12 mouse cellular contexts compared by ENCODE assay signal in the genomic region with DNA sequence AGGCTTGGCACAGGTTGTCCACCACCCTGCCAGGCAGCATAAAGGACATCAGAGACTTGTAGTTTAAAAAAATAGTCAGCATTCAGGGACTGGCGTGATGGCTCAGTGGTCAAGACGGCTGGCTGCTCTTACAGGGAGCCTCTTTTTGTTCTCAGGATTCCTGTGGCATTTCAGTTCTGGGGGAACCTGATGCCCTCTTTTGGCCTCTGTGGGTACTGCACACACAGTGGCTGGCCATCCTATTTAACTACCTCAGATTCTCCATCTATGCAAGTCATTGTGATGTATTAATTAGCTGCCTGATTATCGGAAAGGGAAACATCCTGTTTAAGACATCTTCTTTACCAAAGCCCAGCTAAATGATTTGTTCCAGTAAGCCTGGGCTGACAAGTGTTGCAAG.
A peak's percentile ranks its signal among the peaks of the same experiment; 100 is the strongest.
DNase-seq lines count a peak whose midpoint lies in the region; ATAC-seq and TF ChIP-seq lines count a peak whose summit lies in the region.
"Had no signal": no experiment of that assay in that cellular context is flagged by ENCODE, and none has a peak within 500 bp of the region (broad histone marks: within the 10 kb centered on the region; RNA-seq: fewer than 3 reads in every experiment).

No protein-coding gene starts in this region.

- no peak for TF ChIP-seq POLR2A in thymus, adult 2 months (IDR thresholded peaks at IDR 0.05; ENCODE audit: control insufficient read depth, extremely low read depth, insufficient read depth, low read length, poor library complexity)

- H3K27me3 ChIP-seq in thymus, adult 2 months (ENCODE audit: control insufficient read depth, insufficient read depth, low read length), result no peaks in the 10 kb centered on the region
- no peaks in the 10 kb centered on the region for H3K27me3 ChIP-seq in splenic B cell, adult 2 months (ENCODE audit: control insufficient read depth, insufficient read depth, low read length, poor library complexity, severe bottlenecking)
- H3K27me3 ChIP-seq: neural tube, embryonic 13.5 days had no signal

- no peaks in the 10 kb centered on the region for H3K36me3 ChIP-seq in thymus, adult 2 months (ENCODE audit: control insufficient read depth, insufficient read depth, low read length)
- no peaks in the 10 kb centered on the region for H3K36me3 ChIP-seq in splenic B cell, adult 2 months (ENCODE audit: control insufficient read depth, insufficient read depth, low read length, poor library complexity, severe bottlenecking)
- H3K36me3 ChIP-seq: neural tube, embryonic 13.5 days had no signal

- TF ChIP-seq CTCF in layer of hippocampus, adult 2 months (conservative IDR thresholded peaks at IDR 0.05), result peak; percentile 73
- no peak for TF ChIP-seq CTCF in thymus, adult 2 months (IDR thresholded peaks at IDR 0.05; ENCODE audit: borderline replicate concordance, control insufficient read depth, extremely low read depth, insufficient read depth, low read length, poor library complexity)

- DNase-seq in CD4-positive, CD25-positive, alpha-beta regulatory T cell, adult 2 months (ENCODE audit: low read depth, low spot score), result peak; percentile 41
- no peak for DNase-seq in layer of hippocampus, adult 2 months (ENCODE audit: low spot score in 2 of 2)
- no peak for DNase-seq in layer of hippocampus, adult 8-10 months (ENCODE audit: low spot score in 2 of 2)
- DNase-seq in thymus, postnatal 0 days (ENCODE audit: low spot score), result peak; percentile 14
- no peak for DNase-seq in thymus, adult 2 months
- DNase-seq in splenic B cell, adult 2 months (ENCODE audit: low read depth, low spot score), result peak; percentile 23
- DNase-seq in heart, postnatal 10 days, result no peak
- DNase-seq: cerebellum, adult 18-20 months; layer of hippocampus, postnatal 36 days had no signal

- no peak for ATAC-seq in CD4-positive, CD25-positive, alpha-beta regulatory T cell, adult 4 months

- intact Hi-C loops in heart, postnatal 10 days (cut with DNase I), result no loop called here

- H3K27ac ChIP-seq in layer of hippocampus, adult 2 months, result no peak overlapping the region
- H3K27ac ChIP-seq in thymus, adult 2 months (ENCODE audit: control insufficient read depth, insufficient read depth, low read length), result no peak overlapping the region
- H3K27ac ChIP-seq: macrophage; neural tube, embryonic 13.5 days had no signal

- 96% methylated on average over 3 of the region's 3 CpGs for WGBS in thymus, adult 2 months

- no peak overlapping the region for H3K4me3 ChIP-seq in layer of hippocampus, adult 2 months
- no peak overlapping the region for H3K4me3 ChIP-seq in thymus, adult 2 months (ENCODE audit: control insufficient read depth, insufficient read depth, low read length)
- H3K4me3 ChIP-seq: neural tube, embryonic 13.5 days had no signal

- H3K4me1 ChIP-seq in thymus, adult 2 months (replicated peaks; ENCODE audit: control insufficient read depth, insufficient read depth, low read length), result no peaks in the 10 kb centered on the region
- H3K4me1 ChIP-seq: neural tube, embryonic 13.5 days had no signal

Comparison
In these comparisons a context has a peak if more than half of its experiments do, and no peak if none do; other contexts are left out.
1. DNase-seq: peak in CD4-positive, CD25-positive, alpha-beta regulatory T cell, adult 2 months (single experiment), thymus, postnatal 0 days (single experiment) and splenic B cell, adult 2 months (single experiment); none in layer of hippocampus, adult 2 months (0 of 2), layer of hippocampus, adult 8-10 months (0 of 2), thymus, adult 2 months (single experiment) and heart, postnatal 10 days (0 of 2).